In genomic region chr19:8929224-8930088, GRCm38 (mm10) we compare ENCODE assay signal across 8 mouse cellular contexts. TPM values are rescaled to one million over a fixed set of nuclear protein-coding genes. Genes with fewer than 3 reads are reported as not detected.
DNase-seq lines count a peak whose midpoint lies in the region; ATAC-seq and TF ChIP-seq lines count a peak whose summit lies in the region.

TSS of gene Rom1 (minus strand) at chr19:8929356.
TSS of gene Eml3 (plus strand) at chr19:8929552.

- H3K9ac ChIP-seq in liver, embryonic 12.5 days, result peak within 1 kb of the TSS; percentile 83
- peak within 1 kb of the TSS; percentile 54 for H3K9ac ChIP-seq in stomach, embryonic 15.5 days

- ATAC-seq in liver, embryonic 12.5 days, result peak; percentile 77
- ATAC-seq in stomach, embryonic 15.5 days (ENCODE audit: insufficient read depth, low FRiP score, low read depth), result peak; percentile 76

- 4% methylated on average over 57 of the region's 74 CpGs for WGBS in liver, embryonic 12.5 days (ENCODE audit: insufficient replicate concordance)
- 0% methylated on average over 69 of the region's 74 CpGs for WGBS in stomach, embryonic 15.5 days

- H3K36me3 ChIP-seq in liver, embryonic 12.5 days, result peaks cover 58% of the 10 kb centered on the region
- peaks cover 12% of the 10 kb centered on the region for H3K36me3 ChIP-seq in myocyte (ENCODE audit: control insufficient read depth, insufficient read depth)
- H3K36me3 ChIP-seq in stomach, embryonic 15.5 days, result peaks cover 20% of the 10 kb centered on the region

- peak within 1 kb of the TSS; percentile 96 for H3K4me2 ChIP-seq in liver, embryonic 12.5 days
- peak within 1 kb of the TSS; percentile 96 for H3K4me2 ChIP-seq in myocyte (ENCODE audit: low read depth)
- H3K4me2 ChIP-seq in stomach, embryonic 15.5 days, result peak within 1 kb of the TSS; percentile 73

- peak; percentile 93 for DNase-seq in 416B (ENCODE audit: low read depth)
- peak; percentile 94 for DNase-seq in adrenal gland, adult 8-10 months
- DNase-seq in embryo, embryonic 9.5 days (ENCODE audit: extremely low spot score), result peak; percentile 91
- peak; percentile 99 for DNase-seq in heart, adult 11 months
- peak; percentile 93 for DNase-seq in kidney, adult 11 months

- peak; percentile 37 for TF ChIP-seq POLR2A in myocyte (IDR thresholded peaks at IDR 0.05; ENCODE audit: insufficient read length, low read depth)

- H3K4me3 ChIP-seq in liver, embryonic 12.5 days, result peak within 1 kb of the TSS; percentile 81
- H3K4me3 ChIP-seq in myocyte, result peak within 1 kb of the TSS; percentile 51
- H3K4me3 ChIP-seq in stomach, embryonic 15.5 days (replicated peaks), result peak within 1 kb of the TSS; percentile 75

- H3K4me1 ChIP-seq in liver, embryonic 12.5 days, result peaks cover 50% of the 10 kb centered on the region
- peaks cover 22% of the 10 kb centered on the region for H3K4me1 ChIP-seq in stomach, embryonic 15.5 days

- peak within 1 kb of the TSS; percentile 76 for H3ac ChIP-seq in myocyte (ENCODE audit: control insufficient read depth, insufficient read length)

- H3K27me3 ChIP-seq in liver, embryonic 12.5 days (replicated peaks), result no peaks in the 10 kb centered on the region
- no peaks in the 10 kb centered on the region for H3K27me3 ChIP-seq in myocyte (ENCODE audit: control insufficient read depth, insufficient read depth, insufficient read length)
- H3K27me3 ChIP-seq in stomach, embryonic 15.5 days (replicated peaks), result no peaks in the 10 kb centered on the region

- H3K27ac ChIP-seq in liver, embryonic 12.5 days, result peak within 1 kb of the TSS; percentile 92
- H3K27ac ChIP-seq in stomach, embryonic 15.5 days, result peak within 1 kb of the TSS; percentile 90

- H3K9me3 ChIP-seq in liver, embryonic 12.5 days (replicated peaks), result no peaks in the 10 kb centered on the region
- H3K9me3 ChIP-seq in stomach, embryonic 15.5 days, result no peaks in the 10 kb centered on the region

- H3K79me2 ChIP-seq in myocyte (ENCODE audit: control insufficient read depth, insufficient read depth), result peaks cover 4% of the 10 kb centered on the region

TF ChIP-seq in myocyte, 11 proteins besides CTCF, POLR2A, EP300 and RAD21:
- TF ChIP-seq MYOD1 (IDR thresholded peaks at IDR 0.05; ENCODE audit: control insufficient read depth in 1 of 3, insufficient read length in 2 of 3, low read depth in 2 of 3) (peak in 1 of 3 experiments; percentile 1), POLR2AphosphoS2 (IDR thresholded peaks at IDR 0.05; ENCODE audit: insufficient read length, low read depth) (peak; percentile 9), CEBPB (IDR thresholded peaks at IDR 0.05; ENCODE audit: insufficient read depth, poor library complexity, severe bottlenecking) (no peak), SRF (IDR thresholded peaks at IDR 0.05; ENCODE audit: control insufficient read depth, insufficient read length, low read depth) (no peak), REST (IDR thresholded peaks at IDR 0.05; ENCODE audit: insufficient read depth, insufficient read length) (peak; percentile 21), E2F4 (IDR thresholded peaks at IDR 0.05; ENCODE audit: insufficient read depth) (no peak)
TF ChIP-seq in myocyte: peak in this region for 3.

RNA-seq across cellular contexts. Expression of gene Rom1, which starts in this region (rescaled TPM):
- total RNA-seq in adrenal gland, adult 8-10 months (2022), result 10 to 100 TPM; 51.9 to 73.5 (median 54.9) TPM
- polyA plus RNA-seq in liver, embryonic 12.5 days (2016; fragmentation: Nextera tagmentation; extraction: Ambion mirVana), result 3.0 and 3.4 TPM in 2 replicates
- 6.0 TPM for polyA plus RNA-seq in myocyte (2012; fragmentation: generic; extraction: Trizol)
- 3.3 and 3.4 TPM in 2 replicates for polyA plus RNA-seq in stomach, embryonic 15.5 days (2015; fragmentation: Nextera tagmentation; extraction: Ambion mirVana)

RNA-seq across cellular contexts. Expression of gene Eml3, which starts in this region (rescaled TPM):
- 10 to 100 TPM; 57.9 to 87.6 (median 79.6) TPM for total RNA-seq in adrenal gland, adult 8-10 months (2022)
- 21.3 and 23.0 TPM in 2 replicates for polyA plus RNA-seq in liver, embryonic 12.5 days (2016; fragmentation: Nextera tagmentation; extraction: Ambion mirVana)
- polyA plus RNA-seq in myocyte (2012; fragmentation: generic; extraction: Trizol), result 14.7 TPM
- 31.7 and 32.6 TPM in 2 replicates for polyA plus RNA-seq in stomach, embryonic 15.5 days (2015; fragmentation: Nextera tagmentation; extraction: Ambion mirVana)

Comparison
In these comparisons a context has a peak if more than half of its experiments do, and no peak if none do; other contexts are left out.
1. Peak in every context shown above with its lines: DNase-seq, ATAC-seq, H3K4me3 ChIP-seq and H3K27ac ChIP-seq.